Comparison of ENCODE assay signal across 16 mouse cellular contexts in the genomic region with DNA sequence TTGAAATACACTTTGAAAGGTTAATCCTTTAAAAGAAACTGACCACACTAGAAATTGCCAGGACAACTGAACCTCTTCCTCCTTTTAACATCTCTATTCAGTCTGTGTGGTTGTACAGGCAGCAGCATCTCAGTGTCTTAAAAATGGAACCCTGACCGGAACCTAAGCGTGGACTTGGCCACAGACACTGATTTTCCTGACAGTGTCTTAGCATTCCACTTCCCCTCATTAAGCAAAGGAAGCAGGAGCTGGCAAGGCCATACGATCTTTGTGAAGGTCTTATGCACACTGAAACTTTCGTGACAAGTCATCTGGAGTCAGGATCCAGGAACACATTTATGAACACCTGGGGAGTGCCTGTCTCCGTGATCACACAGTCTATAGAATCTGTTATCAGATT. TPM values are rescaled to one million over a fixed set of nuclear protein-coding genes. Genes with fewer than 3 reads are reported as not detected.
DNase-seq lines count a peak whose midpoint lies in the region; TF ChIP-seq lines count a peak whose summit lies in the region.
"Had no signal": no experiment of that assay in that cellular context is flagged by ENCODE, and none has a peak within 500 bp of the region (broad histone marks: within the 10 kb centered on the region; RNA-seq: fewer than 3 reads in every experiment).

No protein-coding gene starts in this region.

- H3K4me1 ChIP-seq in kidney, adult 2 months (ENCODE audit: control insufficient read depth, insufficient read depth, low read length): peaks cover 59% of the 10 kb centered on the region

- H3K36me3 ChIP-seq in kidney, adult 2 months (ENCODE audit: control insufficient read depth, insufficient read depth, low read length): no peaks in the 10 kb centered on the region
- H3K36me3 ChIP-seq: liver, embryonic 15.5 days; stomach, embryonic 15.5 days had no signal

- 51% methylated on average over 5 of the region's 5 CpGs for WGBS in kidney, adult 2 months

- TF ChIP-seq POLR2A in kidney, adult 2 months (IDR thresholded peaks at IDR 0.05; ENCODE audit: low read depth, low read length): no peak

- no peak overlapping the region for H3K4me3 ChIP-seq in kidney, adult 2 months (ENCODE audit: insufficient read depth, low read depth, low read length)
- H3K4me3 ChIP-seq in layer of hippocampus, adult 2 months: no peak overlapping the region
- H3K4me3 ChIP-seq: forebrain, embryonic 13.5 days; liver, embryonic 15.5 days; stomach, embryonic 15.5 days had no signal

- H3K27me3 ChIP-seq in kidney, adult 2 months (replicated peaks; ENCODE audit: control insufficient read depth, insufficient read depth, low read length): no peaks in the 10 kb centered on the region
- H3K27me3 ChIP-seq: forebrain, embryonic 13.5 days; liver, embryonic 15.5 days; stomach, embryonic 15.5 days had no signal

- peak; percentile 95 for DNase-seq in heart, adult 11 months
- DNase-seq in heart, adult 8-10 months (ENCODE audit: low spot score): no peak
- DNase-seq in kidney, adult 2 months: peak; percentile 61
- no peak for DNase-seq in kidney, adult 9 months
- no peak for DNase-seq in layer of hippocampus, adult 2 months (ENCODE audit: low spot score in 2 of 2)
- DNase-seq in layer of hippocampus, postnatal 36 days: no peak
- DNase-seq in urinary bladder, postnatal 14 days (ENCODE audit: low spot score): no peak
- DNase-seq: adrenal gland, postnatal 36 days; cerebellum, adult 8-10 months; cerebellum, postnatal 36 days; gastrocnemius, postnatal 25 days; lung, embryonic 14.5 days; right cerebral cortex, postnatal 25 days had no signal

- no peak overlapping the region for H3K27ac ChIP-seq in kidney, adult 2 months (ENCODE audit: insufficient read depth, low read depth, low read length)
- peak overlapping the region; percentile 69; the same call in 1 of the 2 replicates for H3K27ac ChIP-seq in layer of hippocampus, adult 2 months
- H3K27ac ChIP-seq: forebrain, embryonic 13.5 days; liver, embryonic 15.5 days; stomach, embryonic 15.5 days had no signal

- no peak for TF ChIP-seq CTCF in kidney, adult 2 months (conservative IDR thresholded peaks at IDR 0.05; ENCODE audit: insufficient read depth, insufficient read length, low read depth, low read length)
- TF ChIP-seq CTCF in layer of hippocampus, adult 2 months (conservative IDR thresholded peaks at IDR 0.05): no peak

RNA-seq across cellular contexts. Expression of a gene that starts 29.6 kb away (rescaled TPM):
- total RNA-seq in heart, adult 8-10 months (2022): 10 to 100 TPM; 24.0 to 31.3 (median 26.9) TPM
- polyA plus RNA-seq in kidney, adult 2 months (2012; rRNA removed): 29.3 and 31.1 TPM in 2 replicates
- total RNA-seq in layer of hippocampus, adult 2 months (2021): 10 to 100 TPM; 42.3 to 54.8 TPM
- 10 to 100 TPM; 46.4 to 53.3 TPM for total RNA-seq in layer of hippocampus, postnatal 36 days (2021)

Comparison
In these comparisons a context has a peak if more than half of its experiments do, and no peak if none do; other contexts are left out.
1. DNase-seq: peak in heart, adult 11 months (single experiment) and kidney, adult 2 months (single experiment); none in heart, adult 8-10 months (single experiment), kidney, adult 9 months (single experiment), layer of hippocampus, adult 2 months (0 of 2), layer of hippocampus, postnatal 36 days (0 of 2) and urinary bladder, postnatal 14 days (single experiment).